Mouse (Mus musculus) forebrain, postnatal 0 days (tissue): ENCODE results near the gene Uvrag. TPM values are rescaled to one million over a fixed set of nuclear protein-coding genes. Genes with fewer than 3 reads are reported as not detected.

ENCODE experiments used
- ATAC-seq: fragments of 200-750 bp; cut with Nextera tagmentation; 2 replicates; pipeline ENCODE4 v1.8.0; 2017; ENCODE audit warnings: mild to moderate bottlenecking, moderate library complexity
- DNase-seq: peaks from one replicate; pipeline ENCODE4 v3.0.0-alpha.2; 2015
- H3K27ac ChIP-seq: fragments of 300-500 bp; sonication (generic); 2 replicates; pipeline ENCODE4 v1.5.1; 2014; ENCODE audit warnings: low read depth, mild to moderate bottlenecking, antibody characterized with exemption, low read length, moderate library complexity, mixed read lengths
- H3K27me3 ChIP-seq: fragments of 300-500 bp; sonication (generic); 2 replicates; pipeline ENCODE4 v1.6.1; 2014; ENCODE audit warnings: mild to moderate bottlenecking, low read length, mixed read lengths; ENCODE audit not compliant: insufficient read depth
- H3K36me3 ChIP-seq: fragments of 300-500 bp; sonication (generic); 2 replicates; pipeline ENCODE4 v1.6.1; 2014; ENCODE audit warnings: mild to moderate bottlenecking, moderate library complexity; ENCODE audit not compliant: insufficient read depth
- H3K4me1 ChIP-seq: fragments of 300-500 bp; sonication (generic); 2 replicates; pipeline ENCODE4 v1.6.1; 2014; ENCODE audit warnings: antibody characterized with exemption; ENCODE audit not compliant: insufficient read depth
- H3K4me2 ChIP-seq: fragments of 300-500 bp; sonication (generic); 2 replicates; pipeline ENCODE4 v1.6.1; 2014; ENCODE audit warnings: low read depth, mild to moderate bottlenecking, moderate library complexity
- H3K4me3 ChIP-seq: fragments of 300-500 bp; sonication (generic); 2 replicates; pipeline ENCODE4 v1.5.1; 2014; ENCODE audit warnings: low read depth, low read length, mixed read lengths
- H3K9ac ChIP-seq: fragments of 300-500 bp; sonication (generic); 2 replicates; pipeline ENCODE4 v1.6.1; 2014; ENCODE audit warnings: mild to moderate bottlenecking
- H3K9me3 ChIP-seq: fragments of 300-500 bp; sonication (generic); 2 replicates; pipeline ENCODE4 v1.6.1; 2016; ENCODE audit warnings: low read length
- CTCF ChIP-seq: sonication (generic); IDR thresholded peaks from 2 replicates; pipeline ENCODE4 v1.5.1; 2016; ENCODE audit warnings: antibody characterized with exemption, control low read depth, low read depth
- WGBS: fragments of 180-500 bp; shearing (Covaris S2); extraction: QIAGEN DNeasy Blood & Tissue Kit; methylation state at CpG from one replicate; pipeline ENCODE4 v1.1.7; 2014; 5-methylcytosine and 5-hydroxymethylcytosine counted together
- polyA plus RNA-seq: library from polyadenylated mRNA; unstranded; fragments of >200 nt; fragmentation: Nextera tagmentation; extraction: Ambion mirVana; gene quantifications from 2 replicates; pipeline ENCODE4 v1.2.1, GENCODE M21; 2015
- total RNA-seq: library from RNA; depleted of rRNA; stranded (reverse); fragments of >200 nt; gene quantifications from 2 replicates; pipeline ENCODE4 v1.2.3, GENCODE M21; 2014

Gene Uvrag
- total and polyA plus RNA-seq, 2 experiments from 2014 or later: 18.6 to 18.8 TPM

- H3K4me3 ChIP-seq: no peak overlapping the region
- no peak for ATAC-seq
- WGBS: 90% methylated on average over 5 of the region's 5 CpGs
- H3K4me1 ChIP-seq: no peaks in the 10 kb centered on the region
- no peaks in the 10 kb centered on the region for H3K27me3 ChIP-seq
- no peak overlapping the region for H3K27ac ChIP-seq
- H3K36me3 ChIP-seq: no peaks in the 10 kb centered on the region
- no peak for DNase-seq
- no peak overlapping the region for H3K9ac ChIP-seq
- H3K4me2 ChIP-seq: no peak overlapping the region
- no peaks in the 10 kb centered on the region for H3K9me3 ChIP-seq
- no peak for TF ChIP-seq CTCF
Observed at GRCm38 (mm10) chr7:98995126-98995727, 145.7 kb downstream of the Uvrag start.

GRCm38 (mm10) chr7:98994137-98994536, 146.8 kb downstream of the Uvrag start:
- WGBS: 80% methylated on average over 6 of the region's 6 CpGs
- no peak for TF ChIP-seq CTCF

GRCm38 (mm10) chr7:98993395-98993794, 147.5 kb downstream of the Uvrag start:
- DNase-seq (no peak), ATAC-seq (no peak)
- Histone ChIP-seq H3K4me2 (no peak overlapping the region), H3K4me1 (no peaks in the 10 kb centered on the region), H3K9me3 (no peaks in the 10 kb centered on the region), H3K27ac (no peak overlapping the region), H3K4me3 (no peak overlapping the region), H3K27me3 (no peaks in the 10 kb centered on the region), H3K36me3 (no peaks in the 10 kb centered on the region), H3K9ac (no peak overlapping the region)
- TF ChIP-seq CTCF: no peak
- WGBS: 79% methylated on average over 4 of the region's 4 CpGs

More at GRCm38 (mm10) chr7:98994137-98994536, 146.8 kb downstream of the Uvrag start:
- Histone ChIP-seq H3K9ac (no peak overlapping the region), H3K4me1 (no peaks in the 10 kb centered on the region), H3K27ac (no peak overlapping the region), H3K4me2 (no peak overlapping the region), H3K27me3 (no peaks in the 10 kb centered on the region), H3K9me3 (no peaks in the 10 kb centered on the region), H3K36me3 (no peaks in the 10 kb centered on the region), H3K4me3 (no peak overlapping the region)
- ATAC-seq (no peak), DNase-seq (no peak)

GRCm38 (mm10) chr7:98991204-98991761, 149.7 kb downstream of the Uvrag start:
- Histone ChIP-seq H3K4me2 (no peak overlapping the region), H3K9me3 (no peaks in the 10 kb centered on the region), H3K4me1 (no peaks in the 10 kb centered on the region), H3K9ac (no peak overlapping the region), H3K36me3 (no peaks in the 10 kb centered on the region), H3K27me3 (no peaks in the 10 kb centered on the region), H3K4me3 (no peak overlapping the region), H3K27ac (no peak overlapping the region)
- no peak for ATAC-seq
- no peak for DNase-seq
- no peak for TF ChIP-seq CTCF
- WGBS: 96% methylated on average over 2 of the region's 2 CpGs

GRCm38 (mm10) chr7:98990510-98990909, 150.4 kb downstream of the Uvrag start:
- WGBS: 77% methylated on average over 1 of the region's 1 CpGs
- TF ChIP-seq CTCF: no peak
- Histone ChIP-seq H3K4me2 (no peak overlapping the region), H3K27ac (no peak overlapping the region), H3K4me3 (no peak overlapping the region), H3K36me3 (0 out of 2 replicates have a peak, but pooled peaks cover 2% of the 10 kb centered on the region), H3K9ac (no peak overlapping the region), H3K9me3 (no peaks in the 10 kb centered on the region), H3K4me1 (no peaks in the 10 kb centered on the region), H3K27me3 (no peaks in the 10 kb centered on the region)
- no peak for ATAC-seq
- no peak for DNase-seq

GRCm38 (mm10) chr7:98986962-98987441, 153.9 kb downstream of the Uvrag start:
- H3K4me1 ChIP-seq: no peaks in the 10 kb centered on the region
- no peak overlapping the region for H3K4me2 ChIP-seq
- no peak for DNase-seq
- no peak overlapping the region for H3K9ac ChIP-seq
- 0 out of 2 replicates have a peak, but pooled peaks cover 2% of the 10 kb centered on the region for H3K36me3 ChIP-seq
- H3K4me3 ChIP-seq: no peak overlapping the region
- H3K27me3 ChIP-seq: no peaks in the 10 kb centered on the region
- ATAC-seq: no peak
- no peaks in the 10 kb centered on the region for H3K9me3 ChIP-seq
- H3K27ac ChIP-seq: no peak overlapping the region
- no peak for TF ChIP-seq CTCF
- WGBS: 94% methylated on average over 14 of the region's 14 CpGs

GRCm38 (mm10) chr7:98985935-98986334, 155.0 kb downstream of the Uvrag start:
- DNase-seq (no peak), ATAC-seq (no peak)
- Histone ChIP-seq H3K27ac (no peak overlapping the region), H3K36me3 (0 out of 2 replicates have a peak, but pooled peaks cover 2% of the 10 kb centered on the region), H3K9ac (no peak overlapping the region), H3K4me1 (no peaks in the 10 kb centered on the region), H3K4me3 (no peak overlapping the region), H3K4me2 (no peak overlapping the region), H3K9me3 (no peaks in the 10 kb centered on the region), H3K27me3 (no peaks in the 10 kb centered on the region)
- WGBS: 82% methylated on average over 2 of the region's 2 CpGs
- TF ChIP-seq CTCF: no peak
